Mouse (Mus musculus) left cerebral cortex, adult 18-20 months (tissue): ENCODE results near the gene Mrpl10. TPM values are rescaled to one million over a fixed set of nuclear protein-coding genes. Genes with fewer than 3 reads are reported as not detected.

Experiments used
- DNase-seq, 2 experiments: peaks; one replicate each; pipeline ENCODE4 v3.0.0; 2021 to 2022; ENCODE audit warnings: low spot score in 2 of 2, mixed read lengths in 1 of 2
- microRNA-seq, 2 experiments: library from miRNA; unstranded; fragments of <30 nt; microRNA quantifications; one replicate each; pipeline ENCODE4 v1.2.0; 2021
- total RNA-seq, 2 experiments: library from RNA; stranded (reverse); gene quantifications; 2 replicates each; pipeline ENCODE4 v1.2.3; 2021

Gene Mrpl10
- total RNA-seq, 2 experiments from 2014 or later, result 67.4 to 70.6 TPM

DNA sequence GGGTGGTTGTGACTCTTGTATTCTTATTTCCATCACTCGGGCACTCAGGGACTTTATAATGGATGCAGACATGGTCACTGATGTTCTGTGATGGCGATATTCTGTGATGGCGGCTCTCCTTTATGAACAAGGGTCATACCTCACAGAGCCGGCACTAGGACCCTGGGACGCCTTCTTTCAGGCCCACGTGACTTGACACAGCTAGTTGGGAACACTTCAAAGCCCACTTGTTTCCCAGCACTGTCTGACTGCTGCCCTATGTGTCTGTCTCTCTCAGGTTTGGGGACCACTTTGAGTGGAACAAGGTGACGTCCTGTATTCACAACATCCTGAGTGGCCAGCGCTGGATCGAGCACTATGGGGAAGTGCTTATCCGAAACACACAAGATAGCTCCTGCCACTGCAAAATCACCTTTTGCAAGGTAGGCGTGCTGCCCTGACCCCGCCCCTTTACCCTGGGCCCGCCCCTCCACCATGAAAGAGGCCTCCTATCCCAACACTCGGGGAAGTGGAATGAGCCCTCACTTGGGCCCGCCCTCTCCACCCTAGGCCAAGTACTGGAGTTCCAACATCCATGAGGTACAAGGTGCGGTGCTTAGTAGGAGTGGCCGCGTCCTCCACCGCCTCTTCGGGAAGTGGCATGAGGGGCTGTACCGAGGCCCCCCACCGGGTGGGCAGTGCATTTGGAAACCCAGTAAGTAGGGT is 25.4 kb downstream of the Mrpl10 start:
- DNase-seq, result no peak

DNA sequence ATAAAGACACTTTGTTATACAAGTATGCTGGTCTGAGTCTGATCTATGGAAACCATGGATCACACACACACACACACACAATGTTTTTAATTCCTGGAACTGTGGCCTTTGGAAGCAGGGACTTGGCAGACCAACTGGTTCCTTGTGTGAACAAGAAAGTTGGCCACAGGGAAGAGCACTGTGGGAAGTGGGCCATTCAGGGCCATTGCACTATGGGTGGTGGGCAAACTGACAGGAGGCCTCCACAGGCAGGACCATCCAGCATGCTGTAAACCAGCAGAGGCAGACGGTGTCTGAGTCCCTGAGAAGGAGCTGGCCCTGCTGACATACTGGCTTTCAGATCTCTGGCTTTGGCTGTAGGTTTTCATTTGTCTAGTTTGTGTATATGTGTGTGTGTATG is 28.0 kb downstream of the Mrpl10 start:
- no peak for DNase-seq

DNA sequence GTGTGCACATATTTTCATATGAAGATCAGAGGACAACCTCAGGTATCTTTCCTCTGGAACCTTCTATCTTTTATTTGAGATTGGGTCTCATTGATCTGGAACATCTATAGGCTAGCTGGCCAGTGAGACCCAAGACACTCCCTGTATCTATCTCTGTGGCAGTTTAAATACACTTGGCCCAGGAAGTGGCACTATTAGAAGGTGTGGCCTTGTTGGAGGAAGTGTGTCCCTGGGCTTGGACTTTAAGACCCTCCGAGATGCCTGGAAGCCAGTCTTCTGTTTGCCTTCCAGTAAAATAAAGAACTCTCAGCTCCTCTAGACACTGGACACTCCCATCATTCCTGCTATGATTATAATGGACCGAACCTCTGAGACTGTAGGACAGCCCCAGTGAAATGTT is 28.4 kb downstream of the Mrpl10 start:
- no peak for DNase-seq

DNA sequence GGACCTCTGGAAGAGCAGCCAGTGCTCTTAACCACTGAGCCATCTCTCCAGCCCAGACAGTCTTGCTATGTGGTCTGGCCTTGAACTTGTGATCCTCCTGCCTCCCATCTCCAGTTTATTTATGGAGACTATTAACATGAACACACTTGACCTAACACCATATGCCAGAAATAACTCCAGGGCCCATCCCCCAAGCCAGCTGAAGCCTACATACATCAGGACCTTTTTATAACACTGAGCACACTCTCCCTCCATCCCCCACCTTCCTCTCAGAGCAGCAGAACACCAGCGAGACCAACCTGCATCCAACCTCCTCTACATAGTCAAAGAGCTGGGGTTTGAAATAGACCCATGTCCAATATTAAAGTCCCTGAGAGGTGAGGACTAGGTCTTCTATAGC is 29.8 kb downstream of the Mrpl10 start:
- DNase-seq, result no peak

DNA sequence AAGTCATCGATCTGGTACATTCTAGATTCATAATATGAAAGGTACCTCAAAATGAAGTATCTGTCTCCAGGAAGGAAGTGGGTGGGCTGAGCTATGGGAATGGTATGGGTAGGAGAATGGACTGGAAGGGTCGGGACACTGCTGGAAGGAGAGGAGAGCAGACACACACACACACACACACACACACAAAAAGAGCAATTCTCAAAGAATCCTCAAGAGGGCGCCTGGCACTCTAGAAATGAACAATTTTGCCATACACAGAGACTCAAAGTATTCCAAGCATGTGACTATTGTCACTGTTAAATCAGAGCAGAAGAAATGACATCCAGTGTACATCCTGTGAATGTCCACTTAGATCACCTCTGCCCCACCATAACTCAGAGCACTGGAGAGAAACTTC is 31.2 kb downstream of the Mrpl10 start:
- peak; percentile 56 for DNase-seq

DNA sequence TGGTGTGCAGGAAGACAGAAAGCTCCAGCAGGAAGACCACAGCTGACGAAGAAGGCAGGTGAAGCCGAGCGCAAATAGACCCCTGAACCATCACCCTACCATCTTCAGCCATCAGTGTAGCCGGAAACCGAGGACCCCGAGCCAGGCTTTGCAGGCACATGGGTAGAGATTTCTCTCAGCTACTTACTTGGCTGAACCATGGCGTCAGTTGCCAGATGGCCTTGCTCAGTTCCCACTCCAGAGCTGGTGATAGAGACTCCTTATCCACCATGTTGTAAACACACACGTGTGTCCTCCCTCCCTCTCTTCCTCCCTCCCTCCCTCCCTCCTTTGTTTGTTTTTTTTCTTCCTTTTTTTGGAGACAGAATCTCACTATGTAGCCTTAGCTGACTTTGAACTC is 32.9 kb downstream of the Mrpl10 start:
- no peak for DNase-seq

DNA sequence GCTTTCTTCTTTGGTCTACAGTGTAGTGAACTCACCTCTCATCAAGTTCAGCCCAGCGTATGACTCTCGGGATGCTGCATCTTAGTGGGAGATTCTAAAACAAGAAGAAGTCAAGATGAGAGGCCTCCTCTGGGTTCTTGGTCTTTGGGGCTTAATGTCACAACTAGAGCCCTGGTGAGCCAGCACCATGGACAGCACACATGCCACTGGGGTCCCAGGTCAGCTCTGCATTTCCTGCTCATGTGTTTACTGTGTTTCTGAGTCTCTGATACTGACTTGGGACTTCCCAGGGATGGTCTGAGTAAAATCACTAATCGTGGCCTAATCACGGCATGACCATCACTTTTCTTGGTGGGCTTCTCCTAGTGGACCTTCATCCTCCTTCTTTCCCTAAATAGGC is 37.4 kb downstream of the Mrpl10 start:
- DNase-seq, result no peak

DNA sequence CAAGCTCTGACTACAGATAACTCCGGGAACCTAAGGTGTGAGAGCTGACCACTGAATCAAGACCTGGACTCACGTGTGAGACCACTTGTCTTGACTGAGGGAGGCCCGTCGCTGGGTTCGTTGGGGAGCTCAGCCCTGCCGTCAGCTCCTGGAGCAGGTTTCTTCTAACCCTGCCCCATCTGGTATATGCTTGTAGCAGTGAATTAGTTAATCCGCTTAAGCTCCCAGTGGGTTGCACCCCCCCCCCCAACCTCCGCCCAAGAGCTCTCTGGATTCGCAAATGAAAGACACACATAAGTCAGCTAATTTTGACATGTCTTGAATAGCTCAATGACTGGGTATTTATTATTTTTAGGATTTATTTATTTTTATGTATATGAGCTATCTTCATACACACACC is 38.9 kb downstream of the Mrpl10 start:
- DNase-seq, result no peak

DNA sequence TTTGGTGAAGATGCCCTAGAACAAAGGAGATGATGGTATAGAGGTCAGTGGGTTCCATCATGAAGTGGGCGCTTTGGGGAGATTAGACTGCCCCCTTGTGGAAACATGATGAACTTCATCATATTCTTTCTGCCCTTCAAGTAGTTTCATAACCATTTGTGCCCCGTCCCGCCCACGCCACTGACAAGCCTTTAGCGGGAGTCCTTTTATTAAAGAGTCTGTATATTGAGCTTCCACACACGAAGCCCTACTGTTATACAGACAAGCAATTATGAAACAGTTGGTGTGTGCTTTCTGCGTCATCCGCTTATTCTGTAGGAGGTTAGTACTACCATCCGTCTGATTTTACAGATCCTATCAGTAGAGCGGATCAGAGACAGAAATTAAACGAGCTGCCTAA is 41.6 kb downstream of the Mrpl10 start:
- DNase-seq, result peak; percentile 40 to 56

DNA sequence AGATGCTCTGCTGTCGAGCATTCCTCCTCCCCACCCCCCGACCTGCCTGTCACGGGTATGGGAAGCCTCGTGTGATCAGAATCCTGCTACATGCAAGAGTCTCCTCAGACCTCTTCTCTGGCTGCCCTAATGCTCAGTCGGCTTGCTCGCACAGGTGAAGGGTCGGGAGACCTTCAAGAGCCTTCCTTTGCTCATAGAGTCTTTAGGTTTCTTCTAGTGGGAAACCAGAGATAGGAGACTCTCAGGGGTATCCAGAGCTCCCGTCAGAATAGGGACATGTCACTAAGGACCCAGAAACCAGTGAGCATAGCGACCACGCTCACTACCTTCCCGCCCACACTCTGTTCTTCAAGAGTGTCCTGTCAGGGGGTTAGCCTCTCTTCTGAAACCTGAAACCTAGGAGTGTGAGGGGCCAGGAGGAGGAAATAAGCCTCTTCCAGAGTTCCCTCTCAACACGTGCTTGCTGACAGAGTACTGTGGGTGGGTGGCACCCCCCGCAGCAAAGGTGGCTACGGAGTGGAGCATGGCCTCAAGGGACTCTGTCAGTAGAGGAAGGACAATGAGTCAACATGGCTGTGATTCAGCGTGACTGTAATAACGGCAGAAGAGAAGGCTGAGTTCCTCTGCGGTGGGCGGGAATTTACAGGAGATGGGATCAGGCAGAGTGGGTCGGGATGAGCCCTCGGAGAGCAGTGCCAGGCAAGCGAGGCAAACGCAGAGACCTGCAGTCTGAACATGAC is 42.2 kb downstream of the Mrpl10 start:
- peak; percentile 56 to 63 for DNase-seq

DNA sequence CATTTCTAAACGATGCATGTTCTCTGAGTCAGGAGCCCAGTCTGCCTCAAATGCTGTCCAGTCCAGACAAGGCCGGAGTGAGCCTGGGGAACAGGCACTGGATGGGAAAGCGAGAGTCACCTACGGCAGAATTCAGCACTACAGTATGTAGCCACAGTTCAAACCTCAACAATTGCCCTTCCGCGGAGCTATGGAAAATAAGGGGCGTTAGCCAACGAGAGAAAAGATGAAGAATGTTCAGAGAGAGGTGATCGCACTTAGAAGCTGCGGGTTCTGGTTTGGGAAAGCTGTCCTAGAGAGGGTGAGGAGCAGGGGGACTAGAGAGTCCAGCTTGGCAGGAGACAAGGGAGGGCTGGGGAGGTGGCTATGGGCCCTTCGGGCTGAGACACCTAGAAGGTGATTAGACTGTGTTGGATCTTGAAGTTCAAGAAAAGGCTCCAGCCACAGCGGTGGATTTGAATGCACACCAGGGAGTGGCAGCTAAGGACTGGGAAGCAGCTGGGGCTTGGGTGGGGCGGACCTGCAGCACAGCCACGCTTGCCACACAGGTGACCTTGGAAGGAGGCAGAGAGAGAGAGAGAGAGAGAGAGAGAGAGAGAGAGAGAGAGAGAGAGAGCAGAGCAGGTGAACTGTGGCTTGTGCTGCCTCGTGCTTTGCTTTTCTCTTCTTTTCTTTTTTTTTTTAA is 43.6 kb downstream of the Mrpl10 start:
- DNase-seq, result no peak

DNA sequence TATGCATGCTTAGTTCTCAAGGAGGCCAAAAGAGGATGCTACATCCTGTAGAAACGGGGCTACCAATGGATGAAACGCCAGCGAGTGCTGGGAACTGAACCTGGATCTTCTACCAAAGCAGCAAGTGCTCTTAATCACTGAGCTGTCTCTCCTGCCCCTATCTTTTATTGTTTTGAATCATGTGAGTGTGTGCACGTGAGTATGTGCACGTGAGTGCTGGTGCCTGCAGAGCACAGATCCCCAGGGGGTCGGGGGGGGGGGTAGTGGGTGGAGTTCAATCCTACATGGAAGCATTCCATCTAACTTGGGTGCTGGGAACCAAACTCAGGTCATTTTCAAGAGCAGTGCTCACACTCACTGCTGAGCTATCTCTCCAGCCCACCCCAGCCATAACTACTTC is 45.0 kb downstream of the Mrpl10 start:
- DNase-seq, result no peak

DNA sequence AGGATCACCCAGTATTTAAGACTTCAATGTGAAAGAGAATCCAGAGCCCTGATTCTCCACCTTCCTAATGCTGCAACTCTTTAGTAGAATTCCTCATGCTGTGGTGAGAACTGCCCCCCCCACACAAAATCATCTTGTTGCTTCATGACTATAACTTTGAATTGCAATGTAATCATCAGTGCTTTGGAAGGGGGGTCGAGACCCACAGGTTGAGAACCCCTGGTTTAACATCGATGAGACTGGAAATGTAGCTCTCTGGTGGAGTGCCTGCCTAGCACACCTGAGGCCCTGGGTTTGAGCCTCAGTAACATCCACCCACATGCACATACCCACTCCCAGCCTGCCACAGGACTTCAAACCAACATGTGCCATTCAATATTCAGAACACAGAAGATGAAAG is 53.2 kb downstream of the Mrpl10 start:
- no peak for DNase-seq

DNA sequence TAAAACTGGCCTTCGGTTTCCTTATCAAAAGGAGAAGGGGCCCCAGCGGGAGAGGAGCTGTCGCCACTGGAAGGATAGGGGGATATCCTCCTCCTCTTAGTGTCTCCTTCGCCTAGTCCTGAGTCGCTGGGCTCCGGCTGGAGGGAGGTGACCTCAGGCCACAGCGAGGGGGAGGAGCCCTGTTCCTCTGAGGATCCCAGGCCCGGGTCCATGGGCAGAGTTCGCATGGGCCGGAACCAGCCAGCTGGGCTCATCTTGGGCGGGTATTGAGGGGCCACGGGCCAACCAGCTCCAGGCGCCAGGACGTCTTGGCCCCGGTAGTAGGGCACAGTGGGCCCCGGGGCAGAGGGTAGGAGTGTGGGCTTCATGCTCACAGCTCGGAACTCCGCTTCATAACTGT is 57.4 kb downstream of the Mrpl10 start:
- no peak for DNase-seq

Small RNA genes within 50 kb of the gene (microRNA-seq; reads per million reads assigned to microRNA genes)
- 0.50 to 2.5 reads per million in 2 experiments for gene Mir8103

Other genes starting within 250 kb of the Mrpl10 start
- 100 to 1,000 TPM; 292 to 305 TPM for gene Nfe2l1, start 211.6 kb upstream of the Mrpl10 start, total RNA-seq
- 1 to 10 TPM; 5.9 to 6.3 TPM for gene Copz2, start 191.7 kb upstream of the Mrpl10 start, total RNA-seq
- 10 to 100 TPM; 27.5 to 31.8 TPM for gene Cdk5rap3, start 125.1 kb upstream of the Mrpl10 start, total RNA-seq
- not detected for gene Prr15l, start 113.5 kb upstream of the Mrpl10 start, total RNA-seq
- gene Pnpo, start 97.6 kb upstream of the Mrpl10 start, total RNA-seq, result 10 to 100 TPM; 41.9 TPM
- gene Sp2, start 58.6 kb upstream of the Mrpl10 start, total RNA-seq, result 10 to 100 TPM; 11.4 to 11.9 TPM
- gene Sp6, start 28.2 kb upstream of the Mrpl10 start, total RNA-seq, result 1 to 10 TPM; 1.4 to 2.0 TPM
- 1 to 10 TPM; 4.2 to 4.6 TPM for gene Scrn2, start 11.6 kb upstream of the Mrpl10 start, total RNA-seq
- under 1 TPM; 0.33 to 0.37 TPM for gene Lrrc46, start 153 bp upstream of the Mrpl10 start, total RNA-seq
- gene Osbpl7, start 9.1 kb downstream of the Mrpl10 start, total RNA-seq, result 10 to 100 TPM; 12.9 to 13.2 TPM
- gene Tbx21, start 73.8 kb downstream of the Mrpl10 start, total RNA-seq, result under 1 TPM in 1 of 2 experiments, not detected in 1; 0.21 TPM
- gene Tbkbp1, start 109.9 kb downstream of the Mrpl10 start, total RNA-seq, result 10 to 100 TPM; 54.8 to 58.4 TPM
- 100 to 1,000 TPM; 118 to 121 TPM for gene Kpnb1, start 146.3 kb downstream of the Mrpl10 start, total RNA-seq
- 100 to 1,000 TPM; 136 to 140 TPM for gene Npepps, start 239.1 kb downstream of the Mrpl10 start, total RNA-seq